Mouse (Mus musculus) kidney, postnatal 36 days (tissue): ENCODE data around the gene Tas2r130.
"Not testable (repeated sequence)": the region's sequence is repeated elsewhere in the genome, so short reads cannot be mapped to it uniquely, and the experiment has no call there.

Source experiments
- DNase-seq, 2 experiments: peaks; one replicate each; pipeline ENCODE4 v3.0.0; 2021 to 2022; ENCODE audit warnings: mixed read lengths in 2 of 2

Tas2r130 gene

DNA sequence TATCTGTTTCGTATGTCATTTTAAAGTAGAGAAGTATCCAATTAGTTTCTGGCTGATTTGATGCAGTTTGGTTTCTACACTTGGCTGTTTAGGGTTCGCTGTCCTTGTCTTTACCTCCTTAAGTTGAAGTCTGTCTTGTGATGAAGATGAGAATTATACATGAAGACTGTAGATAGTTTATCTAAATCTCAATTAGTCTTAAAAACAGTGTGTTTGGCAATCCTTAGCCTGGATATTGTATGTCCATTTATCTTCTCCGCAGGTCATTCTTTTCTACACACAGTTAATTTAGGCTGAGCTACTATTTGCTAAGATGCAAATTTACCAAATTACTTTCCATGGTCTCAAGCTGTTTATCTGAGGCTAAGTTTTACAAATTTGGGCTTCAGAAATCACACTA lies at the start of gene Tas2r130:
TSS of gene Tas2r130 (minus strand) at position 101 of the 400 bp plus-strand sequence.
- no peak for DNase-seq

- no peak for DNase-seq
Observed at GRCm38 (mm10) chr6:131678786-131679185, 48.1 kb upstream of the Tas2r130 start, which contains the start of gene Tas2r106. Gene Tas2r106 (minus strand): TSS chr6:131678886.

GRCm38 (mm10) chr6:131660049-131660448 lies 29.3 kb upstream of the Tas2r130 start, which contains the start of gene Tas2r107:
Gene Tas2r107 (minus strand): TSS chr6:131660149.
- no peak for DNase-seq

- DNase-seq: not testable (repeated sequence)
Observed at GRCm38 (mm10) chr6:131609956-131610355, 20.8 kb downstream of the Tas2r130 start.

DNA sequence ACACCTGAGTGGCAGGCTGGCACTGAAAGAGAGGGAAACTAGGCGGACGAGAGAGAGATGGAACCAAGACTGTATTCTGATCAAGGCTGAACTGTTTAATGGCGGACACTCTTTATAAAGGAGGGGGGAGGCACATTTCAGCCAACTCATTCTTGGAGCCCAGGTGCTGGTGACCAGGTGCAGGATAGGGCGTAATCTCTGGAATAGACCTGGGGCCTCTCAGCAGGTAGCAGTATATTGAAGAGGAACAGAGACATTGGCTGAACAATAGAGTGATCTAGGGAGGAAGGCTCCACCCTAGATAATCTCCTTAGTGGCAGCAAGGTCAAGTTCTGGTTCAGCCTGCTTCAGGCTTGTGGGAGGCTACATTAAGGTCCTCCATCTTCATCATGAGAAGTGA lies 25.9 kb downstream of the Tas2r130 start:
- DNase-seq: no peak
